Mouse (Mus musculus) neutrophil, adult 5-6 weeks (primary cell): ENCODE measurements at regions not wholly inside any gene's neighbourhood (a gene's known extent, or its start where the extent isn't known, plus 50 kb on each side); places are given as distances from the start of the nearest gene placed in this dataset.

Experiments used
- ATAC-seq: fragments of 151-379, 151-347 bp; 2 replicates; pipeline ENCODE4 v1.8.0; 2017; ENCODE audit warnings: mild to moderate bottlenecking, moderate TSS enrichment; ENCODE audit not compliant: insufficient number of reproducible peaks, poor library complexity, low FRiP score, severe bottlenecking; ENCODE audit errors: extremely low read depth

GRCm38 (mm10) chr5:111929991-111930339, 196.2 kb downstream of the Gm26897 start:
- ATAC-seq, result no peak

DNA sequence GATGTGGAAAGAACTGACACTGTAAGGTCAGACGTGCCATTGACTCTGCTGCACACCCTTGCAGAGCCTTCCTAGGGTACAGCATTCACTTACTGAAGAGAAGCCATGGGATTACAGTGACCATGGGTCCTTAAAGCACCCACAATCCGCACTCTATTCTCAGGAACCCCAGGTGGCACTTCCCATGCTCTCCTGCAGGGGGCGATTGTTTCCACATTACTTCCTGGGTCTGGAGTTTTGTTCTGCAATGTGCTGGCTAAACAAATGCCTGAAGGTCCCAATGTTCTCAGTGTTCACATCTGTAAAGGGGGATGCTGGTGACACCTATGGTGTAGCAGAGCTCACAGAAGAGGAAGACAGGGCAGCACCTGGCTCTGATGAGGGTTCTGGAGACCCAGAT, 198.0 kb downstream of the Gm26897 start:
- ATAC-seq, result no peak

DNA sequence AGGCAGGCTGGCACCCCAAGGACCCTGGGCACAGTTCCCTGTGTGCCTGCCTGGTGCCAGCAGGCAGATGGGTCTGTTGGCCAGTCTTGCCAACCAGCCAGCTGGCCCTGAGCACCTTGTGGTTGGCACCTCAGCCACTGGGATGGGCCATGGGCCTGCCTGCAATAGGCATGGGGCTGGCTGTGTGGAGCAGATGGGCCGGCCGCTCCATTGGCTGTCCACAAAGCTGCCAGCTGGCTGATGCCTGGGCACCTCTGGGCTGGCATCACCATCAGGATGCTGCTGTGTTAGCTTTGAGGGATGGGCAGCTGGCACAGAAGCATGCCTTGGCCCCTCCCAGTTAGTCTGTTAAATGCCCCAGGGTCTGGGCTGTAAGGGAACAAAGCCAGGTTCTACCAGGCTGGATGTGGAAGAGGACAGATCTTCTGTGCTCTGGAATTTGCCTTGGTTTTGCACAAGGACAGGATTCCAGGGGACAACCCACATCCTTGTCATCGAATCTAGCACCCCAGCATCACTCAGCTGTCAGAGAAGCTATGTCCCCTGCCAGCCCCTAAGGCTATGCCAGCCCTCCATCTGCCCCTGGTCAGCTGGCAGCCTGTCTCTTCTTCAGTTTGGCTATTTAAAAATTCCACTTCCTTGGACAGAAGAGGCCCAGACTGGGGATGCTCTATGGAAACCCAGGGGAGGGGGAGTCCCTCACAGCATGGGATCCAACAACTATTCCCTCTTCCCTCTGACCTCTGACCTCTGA, 201.8 kb downstream of the Gm26897 start:
- no peak for ATAC-seq

GRCm38 (mm10) chr5:111941831-111942230, 208.1 kb downstream of the Gm26897 start:
- no peak for ATAC-seq

DNA sequence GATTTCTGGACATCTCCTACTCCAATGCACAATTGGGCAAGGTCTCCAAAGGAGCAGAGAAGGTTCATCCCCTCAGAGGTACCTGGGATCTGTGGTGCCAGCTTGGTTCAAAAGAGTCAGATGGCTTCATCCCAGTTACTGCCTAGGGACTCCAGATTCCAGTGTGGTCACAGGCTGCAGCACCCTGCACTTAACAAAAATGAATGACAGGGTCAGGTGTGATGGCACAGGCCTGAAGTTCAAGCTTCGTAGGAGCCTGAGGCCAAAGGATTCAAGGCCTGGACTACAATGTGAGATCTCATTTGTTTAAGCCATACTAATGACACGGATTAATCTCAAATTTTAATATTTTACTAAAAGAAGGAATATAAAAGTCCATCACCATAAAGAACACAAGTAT, 209.1 kb downstream of the Gm26897 start:
- no peak for ATAC-seq

GRCm38 (mm10) chr5:111943337-111944162, 209.8 kb downstream of the Gm26897 start:
- no peak for ATAC-seq

- no peak for ATAC-seq
Measured at GRCm38 (mm10) chr5:111944273-111944971, 210.7 kb downstream of the Gm26897 start.

DNA sequence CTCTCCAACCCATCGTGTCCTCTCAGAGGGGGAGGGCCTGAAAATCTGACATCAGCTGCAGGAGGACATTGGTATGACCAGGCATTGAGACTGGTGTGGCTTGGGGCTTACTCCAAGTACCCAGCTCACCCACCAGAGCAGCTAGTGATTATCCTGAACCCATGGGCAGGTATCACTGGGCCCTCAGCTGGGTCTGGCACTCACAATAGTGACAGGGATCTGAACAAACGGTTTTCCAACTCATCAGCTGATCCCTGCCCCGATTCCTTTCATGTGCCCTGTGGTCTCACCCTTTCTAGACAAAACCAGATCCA, 211.2 kb downstream of the Gm26897 start:
- ATAC-seq, result no peak

DNA sequence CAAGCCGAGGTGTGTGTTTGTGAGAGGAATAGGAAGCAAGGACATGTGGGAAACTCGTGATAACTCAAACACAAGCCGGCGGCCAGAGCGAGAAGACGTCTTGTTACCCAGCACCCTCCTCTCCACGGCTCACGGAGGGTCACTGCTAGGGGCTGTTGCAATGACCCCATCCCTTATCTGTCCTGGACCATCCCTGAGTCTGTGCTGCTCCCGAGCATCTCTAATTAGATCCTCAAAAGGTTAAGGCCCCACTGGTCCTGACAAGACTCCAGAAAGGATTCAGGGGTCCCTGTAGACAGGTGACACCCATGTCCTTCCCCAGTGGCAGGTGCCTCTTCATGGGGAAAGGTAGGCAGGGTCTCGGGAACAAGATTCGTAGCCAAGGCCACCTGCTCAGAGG, 212.6 kb downstream of the Gm26897 start:
- ATAC-seq, result no peak

DNA sequence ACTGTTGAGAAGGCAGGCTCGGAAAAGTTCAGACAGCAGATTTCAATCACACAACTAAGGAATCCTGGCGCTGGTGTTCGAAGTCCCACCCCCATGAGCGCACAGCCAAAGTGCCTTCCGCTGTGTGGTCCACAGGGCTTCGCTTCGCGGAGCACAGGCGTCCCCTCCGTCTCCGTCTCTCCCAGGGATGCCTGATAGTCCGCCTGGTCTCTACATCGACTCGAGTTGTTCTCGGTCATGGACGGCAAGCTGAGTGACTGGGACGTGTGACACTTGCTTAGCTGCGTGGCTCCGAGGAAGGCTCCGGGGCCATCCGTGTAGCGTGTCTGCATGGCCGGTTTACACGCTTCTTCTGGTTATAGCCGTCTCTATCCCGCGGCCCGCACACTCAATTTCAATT, 224.0 kb downstream of the Gm26897 start:
- ATAC-seq, result no peak

GRCm38 (mm10) chr5:111958226-111958625, 224.5 kb downstream of the Gm26897 start:
- no peak for ATAC-seq

DNA sequence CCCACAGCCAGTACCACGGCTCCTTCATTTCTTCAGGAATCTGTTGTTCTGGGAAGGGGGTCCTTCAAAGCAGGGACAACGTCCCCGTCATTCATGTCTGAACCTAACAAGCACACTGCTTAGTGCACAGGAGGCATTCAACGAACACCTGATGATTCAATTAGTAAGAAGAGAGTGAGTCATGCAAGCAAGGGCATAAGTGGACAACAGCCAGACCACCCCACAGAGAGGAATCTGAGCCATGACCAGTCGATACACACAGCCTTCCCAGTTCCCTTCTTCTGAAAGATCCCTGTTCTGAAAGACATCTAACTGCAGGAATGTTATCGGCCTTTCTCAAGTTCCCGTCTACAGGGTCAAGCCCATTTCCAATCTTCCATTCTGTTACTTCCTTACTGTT, 231.6 kb downstream of the Gm26897 start:
- ATAC-seq, result no peak

- no peak for ATAC-seq
Measured at GRCm38 (mm10) chr5:111968121-111968520, 234.4 kb downstream of the Gm26897 start.

DNA sequence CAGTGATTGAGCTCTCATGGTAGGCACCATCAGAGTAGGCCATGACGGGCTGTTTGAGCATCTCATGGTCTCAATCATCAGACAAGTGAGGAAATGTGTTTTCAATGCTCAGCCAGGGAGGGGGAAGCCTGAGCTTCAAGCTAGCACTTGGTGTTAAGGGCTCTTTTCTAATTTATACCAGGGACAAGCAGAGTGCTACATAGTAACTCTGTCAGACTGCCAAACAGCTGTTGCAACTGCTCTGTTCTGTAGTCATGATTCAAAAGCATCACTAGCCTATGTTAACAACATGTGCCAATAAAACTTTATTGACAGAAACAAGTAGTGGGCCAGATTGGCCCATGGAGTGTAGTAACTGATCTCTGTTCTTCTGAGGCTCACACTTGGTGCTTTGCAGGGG, 235.0 kb downstream of the Gm26897 start:
- no peak for ATAC-seq

DNA sequence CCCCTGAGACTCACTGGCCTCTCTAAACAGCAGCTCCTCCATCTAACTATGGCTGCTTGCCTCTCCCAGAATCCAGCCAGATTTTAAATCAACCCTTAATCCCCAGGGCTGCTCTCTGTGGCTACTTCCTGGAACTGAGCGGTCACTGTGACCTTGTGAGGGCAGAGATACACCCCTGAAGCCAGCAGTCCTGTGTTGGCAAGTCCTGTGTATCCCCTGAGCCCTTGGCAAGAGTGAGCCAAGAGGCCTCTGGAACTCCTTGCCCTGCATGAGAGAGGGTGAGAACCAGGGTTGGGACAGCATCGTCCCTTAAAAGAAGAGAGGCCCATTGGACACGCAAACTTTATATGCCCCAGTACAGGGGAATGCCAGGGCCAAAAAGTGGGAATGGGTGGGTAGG, 237.5 kb downstream of the Gm26897 start:
- ATAC-seq, result no peak

GRCm38 (mm10) chr5:111971952-111972351, 238.2 kb downstream of the Gm26897 start:
- ATAC-seq, result no peak

DNA sequence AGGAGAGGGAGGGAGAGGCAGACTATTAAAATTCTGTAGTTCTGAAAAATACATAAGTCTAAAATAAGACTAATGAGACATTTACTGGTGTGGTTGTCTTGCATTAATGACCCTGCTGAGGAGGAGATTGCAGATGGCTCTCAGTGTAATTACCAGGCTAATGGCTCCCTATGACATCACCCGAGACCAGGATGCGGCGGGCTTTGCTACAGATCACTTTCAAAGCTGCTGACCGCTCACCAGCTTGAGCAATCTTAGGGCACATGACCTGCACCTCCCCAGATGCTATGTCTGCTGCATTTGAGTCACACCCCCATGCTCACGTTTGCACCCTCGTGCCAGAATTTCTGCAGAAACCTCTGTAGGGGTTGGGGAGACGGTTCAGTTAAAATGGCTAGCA, 242.0 kb downstream of the Gm26897 start:
- ATAC-seq, result no peak

DNA sequence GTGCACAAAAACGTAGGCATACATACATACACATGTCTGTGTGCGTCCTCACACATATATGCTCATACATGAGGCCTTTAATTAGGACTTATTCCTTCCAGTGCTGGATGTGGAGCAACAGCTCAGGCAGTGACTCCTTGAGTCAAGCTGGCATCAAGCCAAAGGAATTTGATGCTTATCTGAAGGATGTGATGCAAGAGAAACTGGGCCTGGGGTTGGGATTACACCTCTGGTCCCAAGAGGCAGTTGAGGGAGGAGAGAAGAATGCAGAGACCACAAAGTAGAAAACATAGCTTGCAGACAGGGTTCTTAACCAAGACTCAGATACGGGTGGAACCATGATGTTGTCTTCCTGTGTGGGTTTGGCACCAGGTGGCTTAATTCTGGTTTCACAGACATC, 245.9 kb downstream of the Gm26897 start:
- ATAC-seq, result no peak

DNA sequence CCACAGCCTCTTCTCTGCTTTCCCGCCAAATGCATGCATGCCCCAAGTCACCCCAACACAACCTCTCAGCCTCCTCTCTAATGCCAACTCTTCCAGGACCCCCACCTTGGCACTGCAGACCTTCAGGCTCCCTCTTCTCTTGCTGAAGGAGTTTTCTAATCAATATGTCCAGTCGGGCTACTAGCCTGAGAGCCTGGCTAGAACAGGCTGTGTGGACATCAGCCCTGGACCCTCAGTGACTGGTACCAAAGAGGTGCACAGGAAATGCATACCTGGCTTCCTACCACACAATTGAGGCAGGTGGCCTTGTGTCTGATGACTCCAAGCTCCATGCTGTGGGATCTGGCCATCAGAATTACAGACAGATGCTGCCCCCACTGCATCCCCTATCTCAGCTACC, 248.4 kb downstream of the Gm26897 start:
- ATAC-seq, result no peak

- ATAC-seq, result no peak
Measured at GRCm38 (mm10) chr5:111985997-111986396, 252.3 kb downstream of the Gm26897 start.
